Mouse (Mus musculus) kidney, postnatal 14 days (tissue): ENCODE measurements around the gene Adam15.

ENCODE experiments used
- DNase-seq: peaks from one replicate; pipeline ENCODE4 v3.0.0; 2022; ENCODE audit warnings: mixed read lengths

The Adam15 gene

GRCm38 (mm10) chr3:89348911-89349868 is 606 bp downstream of the Adam15 start:
- peak; percentile 79 for DNase-seq

- peak; percentile 61 for DNase-seq
Measured at GRCm38 (mm10) chr3:89347916-89348315, 1.9 kb downstream of the Adam15 start.

GRCm38 (mm10) chr3:89346815-89347540 is 2.8 kb downstream of the Adam15 start:
- DNase-seq: no peak

GRCm38 (mm10) chr3:89343279-89343678 is 6.5 kb downstream of the Adam15 start:
- DNase-seq: no peak

GRCm38 (mm10) chr3:89341794-89342193 is 8.0 kb downstream of the Adam15 start:
- DNase-seq: no peak

- DNase-seq: peak; percentile 77
Measured at GRCm38 (mm10) chr3:89340465-89340864, 9.3 kb downstream of the Adam15 start.

GRCm38 (mm10) chr3:89339416-89339815 is 10.4 kb downstream of the Adam15 start:
- peak; percentile 76 for DNase-seq

GRCm38 (mm10) chr3:89337721-89338578 is 11.8 kb downstream of the Adam15 start, which contains the start of gene Efna4:
Gene Efna4 (minus strand): TSS chr3:89338028.
- peak; percentile 77 for DNase-seq

GRCm38 (mm10) chr3:89337062-89337720 is 12.6 kb downstream of the Adam15 start:
- DNase-seq: no peak

- no peak for DNase-seq
Measured at GRCm38 (mm10) chr3:89336529-89336928, 13.3 kb downstream of the Adam15 start.

GRCm38 (mm10) chr3:89333053-89333452 is 16.7 kb downstream of the Adam15 start:
- DNase-seq: no peak

GRCm38 (mm10) chr3:89332476-89332875 is 17.3 kb downstream of the Adam15 start:
- no peak for DNase-seq

GRCm38 (mm10) chr3:89332013-89332412 is 17.8 kb downstream of the Adam15 start:
- DNase-seq: no peak

GRCm38 (mm10) chr3:89331561-89331960 is 18.2 kb downstream of the Adam15 start:
- DNase-seq: no peak

GRCm38 (mm10) chr3:89330948-89331347 is 18.8 kb downstream of the Adam15 start:
- DNase-seq: no peak

GRCm38 (mm10) chr3:89330346-89330745 is 19.4 kb downstream of the Adam15 start:
- DNase-seq: no peak

GRCm38 (mm10) chr3:89328623-89329022 is 21.2 kb downstream of the Adam15 start:
- no peak for DNase-seq

GRCm38 (mm10) chr3:89327371-89327870 is 22.4 kb downstream of the Adam15 start:
- DNase-seq: no peak

- no peak for DNase-seq
Measured at GRCm38 (mm10) chr3:89325882-89326281, 23.9 kb downstream of the Adam15 start.

- DNase-seq: peak; percentile 86
Measured at GRCm38 (mm10) chr3:89322514-89323165, 27.2 kb downstream of the Adam15 start, which contains the start of gene Efna3. Gene Efna3 (minus strand): TSS chr3:89322965.

- DNase-seq: no peak
Measured at GRCm38 (mm10) chr3:89322131-89322500, 27.7 kb downstream of the Adam15 start.
